Mouse (Mus musculus) 3134 (cell line): Measurements from ENCODE around the gene Eif4h.
A peak's percentile ranks its signal among the peaks of the same experiment; 100 is the strongest.

Experiments
- DNase-seq: peaks from one replicate; pipeline ENCODE4 v3.0.0-alpha.2; 2011; ENCODE audit warnings: low spot score; ENCODE audit not compliant: insufficient read length; ENCODE audit errors: extremely low read depth

The Eif4h gene

GRCm38 (mm10) chr5:134611810-134612521 lies 27.3 kb downstream of the Eif4h start:
- DNase-seq = peak; percentile 44

- DNase-seq = no peak
Measured at GRCm38 (mm10) chr5:134609916-134610643, 29.2 kb downstream of the Eif4h start.

GRCm38 (mm10) chr5:134607121-134607520 lies 32.2 kb downstream of the Eif4h start:
- DNase-seq = no peak

- no peak for DNase-seq
Measured at GRCm38 (mm10) chr5:134606314-134606713, 33.0 kb downstream of the Eif4h start.

DNA sequence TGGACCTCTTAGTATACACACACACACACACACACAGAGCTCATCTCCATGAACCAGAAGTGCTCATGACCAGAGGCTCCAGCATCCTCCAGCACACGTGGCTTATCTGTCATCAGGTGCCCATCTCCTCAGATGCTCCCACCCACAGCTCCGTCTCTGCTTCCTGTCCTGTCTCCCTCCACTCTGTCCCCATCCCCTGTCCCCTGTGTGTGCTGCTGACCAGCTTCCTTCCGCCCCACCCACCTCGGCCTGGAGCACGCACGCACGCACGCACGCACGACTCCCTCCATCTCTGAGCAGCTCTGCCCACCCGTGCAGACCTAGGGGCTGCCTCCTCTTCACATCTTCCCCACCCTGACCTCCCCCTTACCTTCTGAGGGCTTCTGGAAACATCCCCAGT lies 34.9 kb downstream of the Eif4h start:
- DNase-seq = no peak

DNA sequence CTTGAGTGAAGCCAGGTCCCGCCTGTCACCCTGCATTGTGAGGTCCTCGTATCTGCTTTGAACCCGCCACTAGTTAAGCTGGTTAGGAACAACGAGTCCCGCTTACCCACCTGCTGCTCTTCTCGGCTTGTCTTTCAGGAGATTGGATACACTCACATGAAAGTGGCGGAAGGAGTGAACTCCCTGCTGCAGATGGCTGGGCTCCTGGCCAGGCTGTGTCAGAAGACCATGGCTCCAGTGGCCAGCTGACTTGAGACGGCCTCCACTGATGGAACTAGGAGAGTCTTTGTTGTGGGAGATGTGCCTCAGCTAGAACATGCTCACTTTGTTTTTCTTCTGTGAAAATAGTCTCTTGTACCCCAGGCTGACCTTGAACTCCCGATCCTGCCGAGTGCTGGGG lies 41.6 kb downstream of the Eif4h start:
- DNase-seq = no peak

DNA sequence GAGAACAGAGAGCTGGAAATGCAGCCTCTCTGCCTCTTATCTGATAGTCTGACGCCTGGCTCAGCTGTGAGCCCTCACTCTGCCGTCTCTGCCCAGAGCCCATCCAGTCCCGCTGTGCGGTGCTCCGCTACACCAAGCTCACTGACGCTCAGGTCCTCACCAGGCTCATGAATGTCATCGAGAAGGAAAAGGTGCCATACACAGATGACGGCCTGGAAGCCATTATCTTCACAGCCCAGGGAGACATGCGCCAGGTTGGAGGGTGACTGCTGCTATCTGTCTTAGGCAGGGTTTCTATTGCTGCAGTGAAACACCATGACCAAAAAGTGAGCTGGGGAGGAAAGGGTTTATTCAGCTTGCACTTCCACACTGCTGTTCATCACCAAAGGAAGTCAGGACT lies 46.2 kb downstream of the Eif4h start:
- DNase-seq = no peak

DNA sequence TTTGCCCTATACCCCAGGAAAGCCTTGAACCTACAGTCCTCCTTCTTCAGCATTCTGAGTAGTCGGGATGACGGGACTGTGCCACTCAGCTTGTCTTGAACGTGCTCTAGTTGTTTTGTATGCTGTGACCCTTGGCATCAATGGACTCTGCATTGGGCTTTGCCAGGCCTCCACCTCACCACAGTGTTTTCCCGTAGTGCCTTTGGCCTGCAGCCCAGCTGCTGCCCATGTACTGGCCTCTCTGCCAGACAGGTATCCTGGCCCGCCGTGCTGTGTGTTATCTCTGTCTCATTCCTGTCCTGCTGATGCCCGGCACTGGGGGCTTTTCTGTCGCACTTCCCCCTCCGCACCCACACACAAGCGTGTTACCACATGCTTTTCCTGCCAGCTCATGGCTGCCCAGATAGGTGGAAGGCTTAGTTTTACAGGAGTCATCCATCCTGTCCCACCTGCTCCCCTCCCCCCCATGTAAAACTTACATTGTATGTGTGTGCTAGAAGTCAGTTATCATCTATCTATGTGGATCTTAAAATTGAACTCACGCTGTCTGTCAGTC lies 47.2 kb downstream of the Eif4h start:
- no peak for DNase-seq

- no peak for DNase-seq
Measured at GRCm38 (mm10) chr5:134589900-134590299, 49.4 kb downstream of the Eif4h start.

DNA sequence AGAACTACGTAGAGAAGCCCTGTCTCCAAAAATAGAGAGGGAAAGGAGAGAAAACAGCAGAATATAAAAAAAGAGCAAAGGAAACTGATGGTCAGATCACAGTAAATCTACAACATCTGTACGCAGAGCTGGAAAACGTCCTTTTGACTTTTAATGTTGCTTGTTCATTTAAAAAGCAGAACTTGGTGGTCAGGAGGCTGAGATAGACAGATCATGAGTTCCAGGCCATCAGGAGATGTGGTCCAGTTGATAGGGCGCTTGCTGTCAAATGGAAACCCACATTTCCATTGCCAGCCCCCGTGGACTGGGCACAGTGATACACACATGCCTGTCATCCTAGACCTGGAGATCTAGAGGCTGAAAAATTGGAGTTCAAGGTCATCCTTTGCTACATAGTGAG lies 54.5 kb downstream of the Eif4h start:
- no peak for DNase-seq

- no peak for DNase-seq
Measured at GRCm38 (mm10) chr5:134583884-134584213, 55.4 kb downstream of the Eif4h start.

GRCm38 (mm10) chr5:134583006-134583883 lies 56.0 kb downstream of the Eif4h start:
- no peak for DNase-seq

DNA sequence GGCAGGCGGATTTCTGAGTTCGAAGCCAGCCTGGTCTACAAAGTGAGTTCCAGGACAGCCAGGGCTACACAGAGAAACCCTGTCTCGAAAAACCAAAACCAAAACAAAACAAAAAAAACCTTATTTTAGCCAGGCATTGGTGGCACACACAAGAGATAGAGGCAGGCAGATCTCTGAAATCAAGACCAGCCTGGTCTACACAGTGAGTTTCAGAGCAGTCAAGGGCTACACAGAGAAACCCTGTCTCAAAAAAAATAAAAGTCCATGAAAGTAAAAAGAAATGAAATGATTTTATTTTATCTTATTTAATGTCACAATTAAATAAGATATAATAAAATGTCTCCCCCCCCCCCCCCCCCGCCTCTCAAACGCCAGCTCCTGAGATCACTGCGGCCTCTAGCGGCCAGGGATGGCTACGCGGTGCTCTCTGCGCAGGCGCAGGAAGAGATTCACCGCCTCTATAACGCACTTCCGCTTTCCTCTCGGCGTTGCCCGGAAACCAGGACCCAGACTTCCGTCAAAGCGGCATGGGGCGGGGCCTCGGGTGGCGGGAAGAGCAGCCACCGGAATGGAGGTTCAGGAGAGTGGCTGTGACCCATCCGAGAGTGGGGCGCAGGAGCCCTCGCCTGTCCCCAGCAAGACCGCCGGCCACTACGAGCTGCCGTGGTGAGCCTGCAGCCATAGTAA lies 56.9 kb downstream of the Eif4h start:
- DNase-seq = peak; percentile 92

GRCm38 (mm10) chr5:134581146-134581545 lies 58.1 kb downstream of the Eif4h start, which contains the start of gene Rfc2:
TSS of gene Rfc2 (plus strand) at chr5:134581366.
- DNase-seq = no peak

GRCm38 (mm10) chr5:134579135-134579534 lies 60.2 kb downstream of the Eif4h start:
- no peak for DNase-seq

DNA sequence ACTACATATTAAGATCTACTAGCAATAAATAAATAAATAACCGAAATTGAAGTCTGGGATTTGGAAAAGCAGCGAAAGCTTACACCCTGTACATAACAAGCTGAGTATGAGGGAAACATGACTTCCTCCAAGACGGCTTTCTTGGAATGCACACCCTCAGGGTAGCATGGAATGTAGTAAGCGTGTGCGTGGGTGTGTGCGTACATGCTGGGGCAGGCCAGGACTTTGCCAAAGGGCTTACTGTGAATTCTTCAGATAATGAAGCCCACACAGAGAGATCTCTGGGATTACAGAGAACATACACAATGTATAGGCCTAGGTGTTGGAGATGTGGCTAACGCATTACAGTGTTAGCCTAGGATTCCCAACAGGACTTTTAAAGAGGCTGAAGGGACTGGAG lies 61.8 kb downstream of the Eif4h start:
- no peak for DNase-seq

DNA sequence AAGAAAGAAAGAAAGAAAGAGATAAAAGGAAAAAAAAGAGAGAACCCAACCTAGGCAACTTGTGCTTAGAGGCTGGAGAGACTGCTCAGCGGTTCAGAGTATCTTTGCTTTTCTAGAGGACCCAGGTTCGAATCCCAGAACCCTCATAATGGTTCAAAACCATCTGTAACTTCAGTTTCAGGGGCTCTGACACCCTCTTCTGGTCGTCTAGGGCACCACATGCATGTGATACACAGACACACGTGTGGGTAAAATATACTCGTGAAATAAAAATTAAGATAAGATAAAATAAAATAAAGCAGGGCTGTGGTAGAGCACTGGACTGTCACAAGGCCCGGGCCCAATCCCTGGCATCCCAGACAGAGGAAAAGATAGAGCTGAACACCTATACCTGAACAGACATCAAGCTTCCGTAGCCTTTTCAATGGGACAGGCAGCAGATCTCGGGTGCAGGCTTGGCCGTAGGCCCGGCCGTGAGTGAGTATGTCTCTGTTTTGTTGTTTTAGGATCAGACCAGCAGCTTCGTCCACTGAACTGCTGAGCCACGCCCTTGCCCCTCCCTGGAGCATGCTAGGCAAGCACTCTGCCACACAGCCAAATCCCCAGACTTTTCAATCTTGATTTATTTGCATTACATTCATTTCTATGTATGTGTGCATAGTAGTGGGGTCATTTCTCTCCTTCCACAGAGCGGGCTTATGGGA lies 62.6 kb downstream of the Eif4h start:
- DNase-seq = peak; percentile 61

DNA sequence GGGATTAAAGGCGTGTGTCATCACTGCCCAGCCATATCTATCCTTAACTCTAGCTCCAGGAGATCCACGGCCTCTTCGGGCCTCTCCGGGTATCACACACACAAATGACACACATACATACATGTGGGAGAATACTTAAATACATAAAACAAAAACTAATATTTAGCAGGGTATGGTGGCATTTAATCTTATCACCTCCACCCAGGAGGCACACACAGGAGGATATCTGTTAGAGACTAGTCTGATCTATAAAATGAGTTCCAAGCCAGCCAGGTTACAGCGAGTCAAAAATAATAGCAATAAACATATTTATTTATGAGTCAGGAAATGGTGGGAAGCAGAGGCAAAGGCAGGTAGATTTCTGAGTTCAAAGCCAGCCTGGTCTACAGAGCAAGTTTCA lies 63.5 kb downstream of the Eif4h start:
- DNase-seq = no peak

- no peak for DNase-seq
Measured at GRCm38 (mm10) chr5:134572508-134573214, 66.6 kb downstream of the Eif4h start.
